Mouse (Mus musculus) olfactory bulb, adult 2 months (tissue): Measurements from ENCODE around the gene Pmf1. TPM values are rescaled to one million over a fixed set of nuclear protein-coding genes. Genes with fewer than 3 reads are reported as not detected.

Experiments used
- H3K27ac ChIP-seq: fragments of 200-500 bp; 2 replicates; pipeline ENCODE4 v1.5.1; 2012; ENCODE audit warnings: low read depth, low read length; ENCODE audit not compliant: insufficient read depth
- H3K4me1 ChIP-seq: fragments of 200-500 bp; 2 replicates; pipeline ENCODE4 v1.6.1; 2012; ENCODE audit warnings: low read length; ENCODE audit not compliant: control insufficient read depth, insufficient read depth
- H3K4me3 ChIP-seq: fragments of 200-500 bp; 2 replicates; pipeline ENCODE4 v1.5.1; 2012; ENCODE audit warnings: mild to moderate bottlenecking, low read depth, low read length, moderate library complexity; ENCODE audit not compliant: insufficient read depth
- CTCF ChIP-seq: fragments of 200-500 bp; IDR thresholded peaks from 2 replicates; pipeline ENCODE4 v1.5.1; 2012; ENCODE audit warnings: low read depth, mild to moderate bottlenecking, low read length, moderate library complexity; ENCODE audit not compliant: insufficient read depth
- POLR2A ChIP-seq: fragments of 200-500 bp; IDR thresholded peaks from 2 replicates; pipeline ENCODE4 v1.6.1; 2012; ENCODE audit warnings: mild to moderate bottlenecking, low read depth, low read length, moderate library complexity; ENCODE audit not compliant: insufficient read depth
- WGBS: fragments of 180-500 bp; shearing (Covaris S2); methylation state at CpG from one replicate; pipeline ENCODE4 v1.1.7; 2018; 5-methylcytosine and 5-hydroxymethylcytosine counted together
- polyA plus RNA-seq: library from polyadenylated mRNA; stranded (reverse); fragments of >200 nt; gene quantifications from 2 replicates; pipeline ENCODE4 v1.2.4, GENCODE M21; 2012; ENCODE audit warnings: low replicate concordance; ENCODE audit not compliant: missing spikeins, insufficient read depth, insufficient read length

Pmf1 gene
- polyA plus RNA-seq, 1 experiment: not detected

GRCm38 (mm10) chr3:88452716-88453115 is 42.6 kb upstream of the Pmf1 start:
- Histone ChIP-seq H3K27ac (no peak overlapping the region), H3K4me3 (no peak overlapping the region), H3K4me1 (peaks cover 33% of the 10 kb centered on the region)
- WGBS: 90% methylated on average over 6 of the region's 6 CpGs
- TF ChIP-seq POLR2A (no peak), CTCF (no peak)

- no peak for TF ChIP-seq CTCF
- TF ChIP-seq POLR2A: no peak
- Histone ChIP-seq H3K4me3 (no peak overlapping the region), H3K4me1 (peaks cover 28% of the 10 kb centered on the region), H3K27ac (no peak overlapping the region)
- 87% methylated on average over 5 of the region's 5 CpGs for WGBS
These were observed 42.1 kb upstream of the Pmf1 start for GRCm38 (mm10) chr3:88452246-88452645.

- no peak overlapping the region for H3K27ac ChIP-seq
- TF ChIP-seq POLR2A (no peak), CTCF (no peak)
- no peak overlapping the region for H3K4me3 ChIP-seq
- 63% methylated on average over 12 of the region's 12 CpGs for WGBS
- H3K4me1 ChIP-seq: peaks cover 16% of the 10 kb centered on the region
These were observed 40.4 kb upstream of the Pmf1 start for GRCm38 (mm10) chr3:88450379-88451131.

GRCm38 (mm10) chr3:88449395-88450023 is 39.4 kb upstream of the Pmf1 start:
- peaks cover 10% of the 10 kb centered on the region; the same call in 1 of the 2 replicates for H3K4me1 ChIP-seq
- H3K27ac ChIP-seq: no peak overlapping the region
- 39% methylated on average over 21 of the region's 21 CpGs for WGBS
- no peak for TF ChIP-seq POLR2A
- TF ChIP-seq CTCF: no peak
- H3K4me3 ChIP-seq: peak overlapping the region; percentile 3; the same call in 1 of the 2 replicates

GRCm38 (mm10) chr3:88448443-88448842 is 38.3 kb upstream of the Pmf1 start:
- no peak overlapping the region for H3K4me3 ChIP-seq
- TF ChIP-seq CTCF (no peak), POLR2A (no peak)
- H3K4me1 ChIP-seq: peaks cover 8% of the 10 kb centered on the region; the same call in 1 of the 2 replicates
- 95% methylated on average over 8 of the region's 8 CpGs for WGBS
- no peak overlapping the region for H3K27ac ChIP-seq

GRCm38 (mm10) chr3:88447676-88448183 is 37.6 kb upstream of the Pmf1 start:
- TF ChIP-seq POLR2A: no peak
- H3K4me1 ChIP-seq: peaks cover 8% of the 10 kb centered on the region; the same call in 1 of the 2 replicates
- WGBS: 75% methylated on average over 8 of the region's 8 CpGs
- H3K27ac ChIP-seq: no peak overlapping the region
- no peak overlapping the region for H3K4me3 ChIP-seq

GRCm38 (mm10) chr3:88446471-88447123 is 36.5 kb upstream of the Pmf1 start:
- peaks cover 8% of the 10 kb centered on the region; the same call in 1 of the 2 replicates for H3K4me1 ChIP-seq
- TF ChIP-seq POLR2A (no peak), CTCF (no peak)
- 71% methylated on average over 8 of the region's 8 CpGs for WGBS
- H3K4me3 ChIP-seq: no peak overlapping the region
- H3K27ac ChIP-seq: no peak overlapping the region

GRCm38 (mm10) chr3:88442888-88443287 is 32.8 kb upstream of the Pmf1 start:
- no peak for TF ChIP-seq POLR2A
- TF ChIP-seq CTCF: no peak
- no peak overlapping the region for H3K27ac ChIP-seq
- H3K4me3 ChIP-seq: no peak overlapping the region
- WGBS: 81% methylated on average over 7 of the region's 7 CpGs
- peaks cover 12% of the 10 kb centered on the region for H3K4me1 ChIP-seq

GRCm38 (mm10) chr3:88442488-88442887 is 32.4 kb upstream of the Pmf1 start:
- WGBS: 87% methylated on average over 12 of the region's 12 CpGs
- TF ChIP-seq POLR2A (no peak), CTCF (no peak)
- H3K4me3 ChIP-seq: no peak overlapping the region
- no peak overlapping the region for H3K27ac ChIP-seq
- H3K4me1 ChIP-seq: peaks cover 12% of the 10 kb centered on the region
